Mouse (Mus musculus) heart, adult 2 months (tissue): ENCODE measurements at regions not wholly inside any gene's neighbourhood (a gene's known extent, or its start where the extent isn't known, plus 50 kb on each side); places are given as distances from the start of the nearest gene placed in this dataset.

Source experiments
- DNase-seq, 2 experiments: peaks; one replicate each; pipeline ENCODE4 v3.0.0; 2021
- H3K27ac ChIP-seq: fragments of 200-600 bp; 2 replicates; pipeline ENCODE4 v1.8.1; 2022
- H3K27me3 ChIP-seq: fragments of 200-500 bp; 2 replicates; pipeline ENCODE4 v1.6.1; 2012; ENCODE audit warnings: mild to moderate bottlenecking, low read length, inconsistent platforms, mixed read lengths; ENCODE audit not compliant: control insufficient read depth, insufficient read depth
- H3K36me3 ChIP-seq: fragments of 200-500 bp; 2 replicates; pipeline ENCODE4 v1.6.1; 2012; ENCODE audit warnings: low read length, inconsistent platforms; ENCODE audit not compliant: control insufficient read depth, insufficient read depth
- H3K4me1 ChIP-seq: fragments of 200-500 bp; 2 replicates; pipeline ENCODE4 v1.6.1; 2011; ENCODE audit warnings: low read length; ENCODE audit not compliant: control insufficient read depth, insufficient read depth
- H3K4me3 ChIP-seq: fragments of 200-600 bp; 2 replicates; pipeline ENCODE4 v1.8.1; 2022
- H3K79me2 ChIP-seq: fragments of 200-500 bp; replicated peaks from 2 replicates; pipeline ENCODE4 v1.6.1; 2012; ENCODE audit warnings: mild to moderate bottlenecking, inconsistent platforms, low read length, moderate library complexity, mixed read lengths; ENCODE audit not compliant: control insufficient read depth, insufficient read depth
- H3K9ac ChIP-seq: fragments of 200-500 bp; 2 replicates; pipeline ENCODE4 v1.6.1; 2012; ENCODE audit warnings: low read depth, mild to moderate bottlenecking, control low read depth, inconsistent platforms, low read length, mixed read lengths
- CTCF ChIP-seq: fragments of 200-600 bp; IDR thresholded peaks from 2 replicates; pipeline ENCODE4 v1.8.1; 2022; ENCODE audit warnings: antibody characterized with exemption, mild to moderate bottlenecking, moderate library complexity
- EP300 ChIP-seq: fragments of 200-500 bp; IDR thresholded peaks from 2 replicates; pipeline ENCODE4 v1.6.1; 2011; ENCODE audit warnings: low read depth, low read length, control low read depth; ENCODE audit not compliant: insufficient read depth
- POLR2A ChIP-seq: fragments of 200-500 bp; IDR thresholded peaks from 2 replicates; pipeline ENCODE4 v1.6.1; 2011; ENCODE audit warnings: mild to moderate bottlenecking, low read depth, low read length, control low read depth; ENCODE audit not compliant: insufficient read depth
- WGBS: fragments of 180-500 bp; shearing (Covaris S2); methylation state at CpG from one replicate; pipeline ENCODE4 v1.1.7; 2018; 5-methylcytosine and 5-hydroxymethylcytosine counted together
- intact Hi-C: fragments of 180-260 bp; cut with DNase I; formaldehyde crosslinking; loops from one replicate; pipeline ENCODE4 v1.15.1; 2025

DNA sequence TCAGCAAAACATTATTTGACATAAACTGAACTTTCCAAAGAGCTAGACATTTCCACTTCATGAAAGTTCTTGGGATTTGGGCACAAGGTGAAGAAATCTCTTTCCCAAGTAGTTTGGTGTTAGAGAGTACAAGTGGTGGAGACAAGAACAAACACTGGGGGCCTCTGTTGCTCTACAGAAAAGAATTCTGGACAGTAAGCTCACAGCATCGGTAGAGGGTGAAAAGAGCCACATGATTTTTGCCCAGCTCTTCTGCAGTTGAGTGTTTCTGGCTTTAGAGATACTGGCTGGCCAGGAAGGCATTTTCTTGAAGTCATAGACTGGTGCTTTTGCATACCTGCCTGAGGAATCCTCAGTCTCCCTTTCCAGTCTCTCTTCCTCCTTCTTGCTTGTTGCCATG lies 127.8 kb downstream of the Stk31 start:
- intact Hi-C loops = loop anchor here (5.0 kb wide), 1 partner anchor 584 kb away; no protein-coding TSS in a partner anchor
- Histone ChIP-seq H3K79me2 (no peaks in the 10 kb centered on the region), H3K4me3 (no peak overlapping the region), H3K9ac (no peak overlapping the region), H3K27ac (no peak overlapping the region), H3K36me3 (no peaks in the 10 kb centered on the region), H3K4me1 (no peaks in the 10 kb centered on the region), H3K27me3 (no peaks in the 10 kb centered on the region)
- DNase-seq = no peak
- TF ChIP-seq EP300 (no peak), POLR2A (no peak), CTCF (peak; percentile 49)
- 3% methylated on average over 1 of the region's 1 CpGs for WGBS

DNA sequence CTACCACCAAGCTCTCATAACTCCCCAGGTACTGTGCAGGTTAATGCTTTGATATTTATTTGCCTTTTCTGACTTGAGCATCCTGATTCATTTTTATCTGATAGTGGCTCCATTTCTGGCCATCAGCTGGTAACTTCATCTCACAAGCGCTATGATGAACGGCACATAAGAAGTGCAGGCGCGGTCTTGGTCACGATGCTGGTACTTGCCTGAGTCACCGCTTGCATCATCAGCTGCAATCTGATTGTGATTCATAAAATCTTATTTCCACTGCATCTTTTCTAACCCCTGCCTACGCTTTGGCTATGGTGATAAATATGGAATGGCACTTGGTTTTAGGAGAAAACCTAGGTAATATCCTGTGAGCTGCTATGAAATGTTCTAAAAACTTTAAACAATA lies 128.3 kb downstream of the Stk31 start:
- Histone ChIP-seq H3K79me2 (no peaks in the 10 kb centered on the region), H3K36me3 (no peaks in the 10 kb centered on the region), H3K9ac (no peak overlapping the region), H3K27ac (no peak overlapping the region), H3K4me1 (no peaks in the 10 kb centered on the region), H3K27me3 (no peaks in the 10 kb centered on the region), H3K4me3 (no peak overlapping the region)
- no peak for TF ChIP-seq EP300
- TF ChIP-seq CTCF = no peak
- TF ChIP-seq POLR2A = no peak
- intact Hi-C loops = loop anchor here (5.0 kb wide), 1 partner anchor 584 kb away; no protein-coding TSS in a partner anchor
- DNase-seq = no peak
- WGBS = 86% methylated on average over 7 of the region's 7 CpGs

DNA sequence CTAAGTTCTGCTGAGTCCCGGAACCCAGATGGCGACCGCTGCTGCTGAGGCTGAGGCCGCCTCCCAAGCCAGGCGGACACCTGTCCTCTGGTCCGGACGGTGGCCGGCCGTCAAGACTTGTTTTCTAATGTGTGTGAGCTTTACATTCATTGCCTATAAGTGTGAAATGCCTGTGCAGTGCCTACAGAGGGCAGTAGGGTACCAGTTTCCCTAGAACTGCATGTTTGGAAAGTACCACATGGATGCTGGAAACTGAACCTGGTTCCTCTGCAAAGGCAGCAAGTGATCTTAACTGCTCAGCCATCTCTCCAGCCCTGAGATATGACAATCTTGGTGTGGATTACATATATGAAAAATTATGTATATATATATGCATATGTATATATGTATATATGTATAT lies 138.6 kb downstream of the Stk31 start:
- no peaks in the 10 kb centered on the region for H3K79me2 ChIP-seq
- H3K4me3 ChIP-seq = no peak overlapping the region
- 93% methylated on average over 9 of the region's 9 CpGs for WGBS
- intact Hi-C loops = no loop called here
- H3K4me1 ChIP-seq = no peaks in the 10 kb centered on the region
- no peak for DNase-seq
- H3K9ac ChIP-seq = no peak overlapping the region
- no peaks in the 10 kb centered on the region for H3K36me3 ChIP-seq
- H3K27ac ChIP-seq = no peak overlapping the region
- H3K27me3 ChIP-seq = no peaks in the 10 kb centered on the region
- TF ChIP-seq POLR2A (no peak), EP300 (no peak), CTCF (no peak)

DNA sequence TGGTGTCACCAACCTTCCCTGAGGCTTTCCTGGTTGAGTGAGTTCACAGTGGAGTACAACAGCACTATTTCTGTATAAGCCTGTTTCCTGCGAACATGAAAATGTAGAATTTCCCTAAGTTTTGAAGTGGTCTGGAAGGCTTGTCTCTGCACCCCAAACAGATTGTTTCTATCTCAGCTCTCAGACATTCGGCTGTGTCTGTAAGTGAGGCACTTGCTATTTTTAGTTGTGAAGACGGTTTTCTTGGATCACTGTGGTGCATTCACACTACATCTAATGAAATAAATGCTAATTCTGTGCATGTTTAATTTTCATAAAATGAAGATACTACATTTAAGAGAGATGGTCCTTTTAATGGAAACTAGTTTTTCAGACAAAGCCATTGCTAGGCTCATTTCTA lies 139.1 kb downstream of the Stk31 start:
- Histone ChIP-seq H3K9ac (no peak overlapping the region), H3K27me3 (no peaks in the 10 kb centered on the region), H3K79me2 (no peaks in the 10 kb centered on the region), H3K4me1 (no peaks in the 10 kb centered on the region), H3K4me3 (no peak overlapping the region), H3K27ac (no peak overlapping the region), H3K36me3 (no peaks in the 10 kb centered on the region)
- no peak for DNase-seq
- WGBS = 56% methylated on average over 3 of the region's 3 CpGs
- TF ChIP-seq CTCF (no peak), EP300 (no peak), POLR2A (no peak)
- intact Hi-C loops = no loop called here

DNA sequence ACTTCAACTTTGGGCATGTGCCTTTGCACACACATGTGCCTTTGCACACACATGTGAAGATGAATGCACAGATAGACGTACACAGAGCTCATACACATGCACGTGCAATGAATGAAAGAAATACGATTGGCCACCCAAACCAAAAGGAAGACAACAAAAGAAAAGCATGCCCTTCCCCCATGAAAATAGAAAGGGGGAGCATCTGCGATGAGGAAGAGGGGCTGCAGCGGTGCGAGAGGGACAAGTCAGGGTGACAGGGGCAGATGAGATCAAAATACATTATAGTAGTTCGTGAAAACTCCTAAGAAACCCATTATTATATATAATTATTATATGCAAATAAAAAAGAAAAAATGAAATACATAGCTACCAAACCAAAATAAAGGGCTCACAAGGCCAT lies 149.5 kb downstream of the Stk31 start:
- H3K4me1 ChIP-seq = no peaks in the 10 kb centered on the region
- H3K27me3 ChIP-seq = no peaks in the 10 kb centered on the region
- TF ChIP-seq POLR2A (no peak), CTCF (no peak), EP300 (no peak)
- no peak overlapping the region for H3K27ac ChIP-seq
- WGBS = 88% methylated on average over 7 of the region's 7 CpGs
- no peak for DNase-seq
- H3K4me3 ChIP-seq = no peak overlapping the region
- H3K79me2 ChIP-seq = no peaks in the 10 kb centered on the region
- no peaks in the 10 kb centered on the region for H3K36me3 ChIP-seq
- intact Hi-C loops = no loop called here
- no peak overlapping the region for H3K9ac ChIP-seq

DNA sequence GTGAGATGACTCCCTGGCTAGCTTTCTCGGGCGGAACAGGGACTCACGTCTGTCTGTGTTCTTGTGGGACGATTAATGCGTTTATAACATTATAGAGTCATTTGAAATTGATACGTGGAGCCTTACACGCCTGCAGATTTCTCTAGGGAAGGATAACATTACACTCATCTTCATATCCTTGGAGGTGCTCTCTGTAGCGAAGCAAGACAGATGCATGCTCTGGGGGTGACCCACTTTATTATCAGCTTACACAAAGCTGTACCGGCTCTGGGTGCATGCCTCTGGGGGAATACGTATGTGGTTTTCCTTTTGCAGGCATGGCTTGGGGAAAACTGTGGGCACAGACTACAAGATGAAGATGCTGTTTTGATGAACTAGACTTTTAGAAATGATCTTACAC lies 159.7 kb downstream of the Stk31 start:
- Histone ChIP-seq H3K79me2 (no peaks in the 10 kb centered on the region), H3K4me1 (no peaks in the 10 kb centered on the region), H3K27ac (no peak overlapping the region), H3K36me3 (no peaks in the 10 kb centered on the region), H3K4me3 (no peak overlapping the region), H3K27me3 (no peaks in the 10 kb centered on the region), H3K9ac (no peak overlapping the region)
- WGBS = 75% methylated on average over 10 of the region's 10 CpGs
- DNase-seq = no peak
- TF ChIP-seq POLR2A (no peak), EP300 (no peak), CTCF (no peak)
- intact Hi-C loops = no loop called here
